8 mouse cellular contexts compared by ENCODE assay signal in genomic region chr2:116893988-116894363, GRCm38 (mm10). TPM values are rescaled to one million over a fixed set of nuclear protein-coding genes. Genes with fewer than 3 reads are reported as not detected.
DNase-seq lines count a peak whose midpoint lies in the region; TF ChIP-seq lines count a peak whose summit lies in the region.

No protein-coding gene starts in this region.

- 2% methylated on average over 9 of the region's 9 CpGs for WGBS in midbrain, embryonic 10.5 days

- peak; percentile 47 for TF ChIP-seq CTCF in E14TG2a.4 (conservative IDR thresholded peaks at IDR 0.05; ENCODE audit: low read length)

- H3K4me3 ChIP-seq in E14TG2a.4 (replicated peaks; ENCODE audit: low read length) = peak overlapping the region; percentile 47
- peak overlapping the region; percentile 55 for H3K4me3 ChIP-seq in midbrain, embryonic 10.5 days

- intact Hi-C loops in heart, postnatal 14 days (cut with DNase I) = no loop called here

- DNase-seq in adrenal gland, adult (ENCODE audit: inconsistent age in 2 of 2, low spot score in 1 of 2) = peak; percentile 29 to 67
- DNase-seq in adrenal gland, adult 8-10 months = no peak
- peak; percentile 89 for DNase-seq in embryo, embryonic 10.5 days (ENCODE audit: low spot score)
- DNase-seq in heart, postnatal 14 days = peak; percentile 9 to 47
- peak; percentile 31 to 64 for DNase-seq in layer of hippocampus, postnatal 14 days (ENCODE audit: low spot score in 2 of 2)
- DNase-seq in midbrain, embryonic 10.5 days (ENCODE audit: low spot score) = peak; percentile 68
- DNase-seq in thymus, postnatal 4 days = peak; percentile 17

- peak overlapping the region; percentile 70 for H3K27ac ChIP-seq in midbrain, embryonic 10.5 days (replicated peaks)

- peaks cover 10% of the 10 kb centered on the region for H3K4me1 ChIP-seq in E14TG2a.4 (replicated peaks; ENCODE audit: low read depth, low read length)
- H3K4me1 ChIP-seq in midbrain, embryonic 10.5 days = peaks cover 10% of the 10 kb centered on the region

- no peaks in the 10 kb centered on the region for H3K9me3 ChIP-seq in E14TG2a.4 (ENCODE audit: low read length)
- no peaks in the 10 kb centered on the region for H3K9me3 ChIP-seq in midbrain, embryonic 10.5 days (replicated peaks)

- no peaks in the 10 kb centered on the region for H3K27me3 ChIP-seq in E14TG2a.4 (ENCODE audit: insufficient read depth, low read length)
- H3K27me3 ChIP-seq in midbrain, embryonic 10.5 days (ENCODE audit: low read depth, poor library complexity, severe bottlenecking) = peaks cover 21% of the 10 kb centered on the region

- H3K36me3 ChIP-seq in E14TG2a.4 (ENCODE audit: insufficient read depth, low read length) = no peaks in the 10 kb centered on the region
- H3K36me3 ChIP-seq in midbrain, embryonic 10.5 days = no peaks in the 10 kb centered on the region

RNA-seq across cellular contexts. Expression of gene Tmco5, which starts 15.5 kb away (rescaled TPM):
- not detected for total RNA-seq in adrenal gland, adult 8-10 months (2022)
- total RNA-seq in heart, postnatal 14 days (2021) = not detected
- total RNA-seq in layer of hippocampus, postnatal 14 days (2021) = 1 to 10 TPM in 1 of 2 experiments, under 1 TPM in 1; 0.99 to 1.7 TPM
- polyA plus RNA-seq in midbrain, embryonic 10.5 days (2016; fragmentation: Nextera tagmentation; extraction: Ambion mirVana) = not detected in 2 replicates
